Mouse (Mus musculus): ENCODE data around the gene Mylk4. TPM values are rescaled to one million over a fixed set of nuclear protein-coding genes. Genes with fewer than 3 reads are reported as not detected.

The Mylk4 gene
- polyA plus RNA-seq, 1 experiment, result 1.1 TPM

DNA sequence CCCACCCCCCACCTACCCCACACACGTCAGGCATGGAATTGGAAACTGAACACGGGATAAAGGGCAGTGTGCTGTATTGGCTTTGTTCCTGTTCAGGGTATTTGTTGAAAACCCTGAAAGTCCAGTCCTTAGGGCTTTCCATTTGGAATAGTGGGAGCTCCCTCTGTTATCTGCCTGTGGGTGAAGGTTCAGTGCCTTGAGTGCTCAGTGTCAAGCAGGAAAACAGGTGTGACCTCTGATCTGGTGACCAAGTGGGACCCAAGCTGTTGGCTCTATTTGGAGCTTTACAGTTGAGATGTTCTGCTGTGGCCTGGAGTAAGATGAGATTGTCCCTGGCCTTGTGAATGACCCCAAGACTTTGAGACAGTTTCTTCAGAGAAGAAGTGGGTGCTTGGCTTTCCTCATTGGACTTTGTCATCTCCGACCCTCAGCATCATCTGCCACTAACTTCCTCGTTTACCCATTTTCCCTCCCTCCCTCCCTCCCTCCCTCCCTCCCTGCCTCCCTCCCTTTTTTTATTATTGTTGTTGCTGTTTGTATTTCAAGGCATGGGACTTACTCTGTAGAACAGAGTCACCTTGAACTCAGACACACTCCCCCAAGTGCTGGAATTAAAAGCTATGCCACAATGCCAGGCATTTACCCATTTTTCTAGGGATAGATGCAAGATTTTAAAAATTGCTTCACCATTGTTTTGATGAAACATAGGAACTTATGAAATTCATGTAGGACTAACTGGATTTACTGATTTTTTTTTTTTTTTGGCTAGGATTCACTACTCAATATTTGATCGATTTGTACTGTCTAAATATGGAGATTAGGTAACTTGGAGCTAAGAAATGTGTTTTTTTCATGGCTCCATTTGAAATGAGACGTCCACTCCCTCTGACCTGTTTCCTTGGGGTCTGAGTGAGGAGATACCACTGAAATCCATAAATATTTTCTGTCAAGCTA, 40.9 kb upstream of the Mylk4 start:
- Histone ChIP-seq H3K4me1 (ENCODE audit: control insufficient read depth, insufficient read depth, low read length) (peaks cover 1% of the 10 kb centered on the region; the same call in 1 of the 2 replicates), H3K4me3 (replicated peaks; ENCODE audit: control insufficient read depth, low read depth, low read length) (no peak overlapping the region), H3K27ac (ENCODE audit: control insufficient read depth, insufficient read depth, low read depth, low read length, poor library complexity) (no peak overlapping the region)
- no peak for TF ChIP-seq CTCF (IDR thresholded peaks at IDR 0.05; ENCODE audit: control insufficient read depth, insufficient read depth, low read length)
- no peak for TF ChIP-seq POLR2A (IDR thresholded peaks at IDR 0.05; ENCODE audit: borderline replicate concordance, control insufficient read depth, low read depth, low read length)
- 57% methylated on average over 6 of the region's 6 CpGs for WGBS

DNA sequence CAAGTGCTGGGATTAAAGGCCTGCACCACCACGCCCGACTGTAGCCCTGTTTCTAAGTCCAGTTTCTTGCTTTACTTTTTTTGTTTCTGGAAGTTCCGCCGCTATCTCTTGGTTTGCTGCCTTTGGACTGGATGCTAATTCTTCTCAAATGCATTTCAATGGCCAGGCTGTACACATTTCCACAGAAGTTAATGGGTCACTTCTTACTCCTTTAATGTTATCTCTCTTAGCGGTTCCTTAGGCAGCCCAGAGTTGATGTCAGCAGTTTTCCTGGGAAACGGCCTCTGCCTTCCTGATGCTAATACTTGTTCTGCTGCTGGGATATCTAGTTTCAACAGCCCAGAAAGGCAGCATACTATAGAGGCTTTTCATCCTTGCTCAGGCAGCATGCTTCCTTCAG, 39.4 kb upstream of the Mylk4 start:
- no peak for TF ChIP-seq CTCF (IDR thresholded peaks at IDR 0.05; ENCODE audit: control insufficient read depth, insufficient read depth, low read length)
- no peak for TF ChIP-seq POLR2A (IDR thresholded peaks at IDR 0.05; ENCODE audit: borderline replicate concordance, control insufficient read depth, low read depth, low read length)
- peaks cover 1% of the 10 kb centered on the region; the same call in 1 of the 2 replicates for H3K4me1 ChIP-seq (ENCODE audit: control insufficient read depth, insufficient read depth, low read length)
- 89% methylated on average over 6 of the region's 6 CpGs for WGBS
- H3K4me3 ChIP-seq (replicated peaks; ENCODE audit: control insufficient read depth, low read depth, low read length), result no peak overlapping the region
- H3K27ac ChIP-seq (ENCODE audit: control insufficient read depth, insufficient read depth, low read depth, low read length, poor library complexity), result no peak overlapping the region

- no peak for TF ChIP-seq CTCF (IDR thresholded peaks at IDR 0.05; ENCODE audit: control insufficient read depth, insufficient read depth, low read length)
- TF ChIP-seq POLR2A (IDR thresholded peaks at IDR 0.05; ENCODE audit: borderline replicate concordance, control insufficient read depth, low read depth, low read length), result no peak
- Histone ChIP-seq H3K4me1 (ENCODE audit: control insufficient read depth, insufficient read depth, low read length) (peaks cover 1% of the 10 kb centered on the region; the same call in 1 of the 2 replicates), H3K4me3 (replicated peaks; ENCODE audit: control insufficient read depth, low read depth, low read length) (no peak overlapping the region), H3K27ac (ENCODE audit: control insufficient read depth, insufficient read depth, low read depth, low read length, poor library complexity) (no peak overlapping the region)
- 94% methylated on average over 4 of the region's 4 CpGs for WGBS
Measured at GRCm38 (mm10) chr13:32821671-32822070, 37.9 kb upstream of the Mylk4 start.

DNA sequence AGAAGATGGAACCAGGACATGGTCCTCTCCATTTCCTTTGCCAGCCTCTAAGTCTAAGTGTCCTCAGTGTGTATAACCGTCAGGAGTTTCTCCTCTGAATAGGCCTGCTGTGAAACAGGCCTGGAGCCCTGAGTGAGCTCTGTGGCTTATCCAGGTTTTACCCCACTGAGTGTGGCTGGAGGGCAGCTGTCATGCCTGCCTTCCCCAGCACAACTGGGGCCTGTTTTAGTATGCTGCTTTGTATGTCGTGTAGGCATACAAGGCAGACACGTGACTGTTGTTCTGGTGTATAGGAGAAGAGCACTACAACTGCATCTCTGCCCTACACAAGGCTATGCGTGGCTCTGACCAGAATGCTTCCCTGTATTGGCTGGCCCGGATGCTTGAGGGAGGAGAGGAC, 36.2 kb upstream of the Mylk4 start:
- 87% methylated on average over 5 of the region's 5 CpGs for WGBS
- Histone ChIP-seq H3K4me3 (replicated peaks; ENCODE audit: control insufficient read depth, low read depth, low read length) (no peak overlapping the region), H3K27ac (ENCODE audit: control insufficient read depth, insufficient read depth, low read depth, low read length, poor library complexity) (no peak overlapping the region), H3K4me1 (ENCODE audit: control insufficient read depth, insufficient read depth, low read length) (no peaks in the 10 kb centered on the region)
- TF ChIP-seq POLR2A (IDR thresholded peaks at IDR 0.05; ENCODE audit: borderline replicate concordance, control insufficient read depth, low read depth, low read length) (no peak), CTCF (IDR thresholded peaks at IDR 0.05; ENCODE audit: control insufficient read depth, insufficient read depth, low read length) (no peak)

GRCm38 (mm10) chr13:32819241-32819640, 35.5 kb upstream of the Mylk4 start:
- WGBS, result 89% methylated on average over 3 of the region's 3 CpGs
- Histone ChIP-seq H3K4me3 (replicated peaks; ENCODE audit: control insufficient read depth, low read depth, low read length) (no peak overlapping the region), H3K27ac (ENCODE audit: control insufficient read depth, insufficient read depth, low read depth, low read length, poor library complexity) (no peak overlapping the region), H3K4me1 (ENCODE audit: control insufficient read depth, insufficient read depth, low read length) (no peaks in the 10 kb centered on the region)
- TF ChIP-seq CTCF (IDR thresholded peaks at IDR 0.05; ENCODE audit: control insufficient read depth, insufficient read depth, low read length) (no peak), POLR2A (IDR thresholded peaks at IDR 0.05; ENCODE audit: borderline replicate concordance, control insufficient read depth, low read depth, low read length) (no peak)

DNA sequence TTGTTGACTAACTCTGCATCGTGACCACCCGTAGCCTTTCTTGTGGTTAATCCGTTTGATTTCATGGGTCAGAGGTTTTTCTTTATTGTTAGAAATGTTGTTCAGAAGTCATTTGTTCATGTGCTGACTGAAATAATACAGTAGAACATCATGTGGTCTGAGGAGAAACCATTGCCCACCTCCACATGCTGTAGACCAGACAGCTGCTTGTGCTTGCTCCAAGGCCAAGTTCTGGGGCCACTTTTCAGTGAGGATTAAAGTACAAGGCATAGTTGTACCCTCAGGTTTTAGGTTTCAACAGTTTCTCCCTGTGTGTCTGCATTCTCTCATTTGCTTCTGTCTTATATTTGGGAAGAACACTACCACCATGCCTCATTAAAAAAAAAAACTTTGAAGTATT, 23.9 kb upstream of the Mylk4 start:
- Histone ChIP-seq H3K4me1 (ENCODE audit: control insufficient read depth, insufficient read depth, low read length) (peaks cover 2% of the 10 kb centered on the region; the same call in 1 of the 2 replicates), H3K4me3 (replicated peaks; ENCODE audit: control insufficient read depth, low read depth, low read length) (no peak overlapping the region), H3K27ac (ENCODE audit: control insufficient read depth, insufficient read depth, low read depth, low read length, poor library complexity) (no peak overlapping the region)
- TF ChIP-seq CTCF (IDR thresholded peaks at IDR 0.05; ENCODE audit: control insufficient read depth, insufficient read depth, low read length) (no peak), POLR2A (IDR thresholded peaks at IDR 0.05; ENCODE audit: borderline replicate concordance, control insufficient read depth, low read depth, low read length) (no peak)
- 78% methylated on average over 3 of the region's 3 CpGs for WGBS

GRCm38 (mm10) chr13:32806820-32807219, 23.1 kb upstream of the Mylk4 start:
- Histone ChIP-seq H3K4me3 (replicated peaks; ENCODE audit: control insufficient read depth, low read depth, low read length) (no peak overlapping the region), H3K4me1 (ENCODE audit: control insufficient read depth, insufficient read depth, low read length) (peaks cover 2% of the 10 kb centered on the region; the same call in 1 of the 2 replicates), H3K27ac (ENCODE audit: control insufficient read depth, insufficient read depth, low read depth, low read length, poor library complexity) (no peak overlapping the region)
- no peak for TF ChIP-seq CTCF (IDR thresholded peaks at IDR 0.05; ENCODE audit: control insufficient read depth, insufficient read depth, low read length)
- TF ChIP-seq POLR2A (IDR thresholded peaks at IDR 0.05; ENCODE audit: borderline replicate concordance, control insufficient read depth, low read depth, low read length), result no peak
- WGBS, result 90% methylated on average over 7 of the region's 7 CpGs

GRCm38 (mm10) chr13:32803701-32804345, 20.1 kb upstream of the Mylk4 start:
- TF ChIP-seq POLR2A (IDR thresholded peaks at IDR 0.05; ENCODE audit: borderline replicate concordance, control insufficient read depth, low read depth, low read length), result no peak
- no peak for TF ChIP-seq CTCF (IDR thresholded peaks at IDR 0.05; ENCODE audit: control insufficient read depth, insufficient read depth, low read length)
- Histone ChIP-seq H3K4me3 (replicated peaks; ENCODE audit: control insufficient read depth, low read depth, low read length) (no peak overlapping the region), H3K4me1 (ENCODE audit: control insufficient read depth, insufficient read depth, low read length) (peaks cover 2% of the 10 kb centered on the region; the same call in 1 of the 2 replicates), H3K27ac (ENCODE audit: control insufficient read depth, insufficient read depth, low read depth, low read length, poor library complexity) (no peak overlapping the region)
- WGBS, result 86% methylated on average over 4 of the region's 4 CpGs
